In genomic region chr15:87201055-87201454, GRCm38 (mm10) we compare ENCODE assay signal across 15 mouse cellular contexts.
DNase-seq lines count a peak whose midpoint lies in the region; ATAC-seq and TF ChIP-seq lines count a peak whose summit lies in the region.
"Had no signal": no experiment of that assay in that cellular context is flagged by ENCODE, and none has a peak within 500 bp of the region (broad histone marks: within the 10 kb centered on the region; RNA-seq: fewer than 3 reads in every experiment).

No protein-coding gene starts in this region.

- no peak overlapping the region for H3K9ac ChIP-seq in forebrain, postnatal 0 days
- H3K9ac ChIP-seq: liver, postnatal 0 days had no signal

- 32% methylated on average over 7 of the region's 7 CpGs for whole genome bisulfite sequencing in forebrain, postnatal 0 days

- H3K36me3 ChIP-seq in forebrain, postnatal 0 days (ENCODE audit: insufficient read depth), result no peaks in the 10 kb centered on the region

- H3K27ac ChIP-seq in forebrain, postnatal 0 days (ENCODE audit: low read depth, low read length), result no peak overlapping the region
- H3K27ac ChIP-seq: gastrocnemius, adult 2 months; heart, adult 2 months; macrophage had no signal

- H3K9me3 ChIP-seq in forebrain, postnatal 0 days (ENCODE audit: low read length), result no peaks in the 10 kb centered on the region

- no peak for TF ChIP-seq CTCF in forebrain, postnatal 0 days (IDR thresholded peaks at IDR 0.05; ENCODE audit: low read depth)

- peak; percentile 52 for DNase-seq in cerebellum, adult 8-10 months
- DNase-seq in cerebellum, adult 11 months, result no peak
- DNase-seq in testis, postnatal 10 days (ENCODE audit: low spot score), result peak; percentile 22
- DNase-seq in testis, postnatal 14 days (ENCODE audit: low spot score), result no peak
- no peak for DNase-seq in forebrain, postnatal 0 days
- DNase-seq in retina, postnatal 1 day, result peak; percentile 38
- no peak for DNase-seq in Muller cell, postnatal 12 days (ENCODE audit: inconsistent ontology term)
- DNase-seq in gastrocnemius, postnatal 14 days, result no peak
- DNase-seq: heart, adult 2 months; kidney, adult 2 months; kidney, postnatal 36 days; liver, postnatal 0 days; thymus, adult 18-20 months had no signal

- intact Hi-C loops in gastrocnemius, postnatal 14 days (cut with DNase I; ENCODE audit: low total_unique reads), result no loop called here

- H3K4me2 ChIP-seq in forebrain, postnatal 0 days (ENCODE audit: low read depth), result 0 out of 2 replicates have a peak overlapping the region, but pooled peaks have one; percentile 13

- H3K27me3 ChIP-seq in forebrain, postnatal 0 days (ENCODE audit: insufficient read depth, low read length), result no peaks in the 10 kb centered on the region

- 0 out of 2 replicates have a peak, but pooled peaks cover 4% of the 10 kb centered on the region for H3K4me1 ChIP-seq in forebrain, postnatal 0 days (ENCODE audit: insufficient read depth)

- H3K4me3 ChIP-seq in forebrain, postnatal 0 days (ENCODE audit: low read depth, low read length), result no peak overlapping the region
- H3K4me3 ChIP-seq: gastrocnemius, adult 2 months; heart, adult 2 months had no signal

- 0 out of 2 replicates have a peak, but pooled peaks have one; percentile 40 for ATAC-seq in forebrain, postnatal 0 days
- ATAC-seq: liver, postnatal 0 days had no signal

Comparison
In these comparisons a context has a peak if more than half of its experiments do, and no peak if none do; other contexts are left out.
1. DNase-seq: peak in cerebellum, adult 8-10 months (single experiment), testis, postnatal 10 days (single experiment) and retina, postnatal 1 day (single experiment); none in cerebellum, adult 11 months (single experiment), testis, postnatal 14 days (single experiment), forebrain, postnatal 0 days (single experiment), Muller cell, postnatal 12 days (single experiment) and gastrocnemius, postnatal 14 days (single experiment).